Mouse (Mus musculus): ENCODE data around the gene Olfr1410. TPM values are rescaled to one million over a fixed set of nuclear protein-coding genes. Genes with fewer than 3 reads are reported as not detected.

Gene Olfr1410
- total RNA-seq, 2 experiments from 2014 or later: not detected

DNA sequence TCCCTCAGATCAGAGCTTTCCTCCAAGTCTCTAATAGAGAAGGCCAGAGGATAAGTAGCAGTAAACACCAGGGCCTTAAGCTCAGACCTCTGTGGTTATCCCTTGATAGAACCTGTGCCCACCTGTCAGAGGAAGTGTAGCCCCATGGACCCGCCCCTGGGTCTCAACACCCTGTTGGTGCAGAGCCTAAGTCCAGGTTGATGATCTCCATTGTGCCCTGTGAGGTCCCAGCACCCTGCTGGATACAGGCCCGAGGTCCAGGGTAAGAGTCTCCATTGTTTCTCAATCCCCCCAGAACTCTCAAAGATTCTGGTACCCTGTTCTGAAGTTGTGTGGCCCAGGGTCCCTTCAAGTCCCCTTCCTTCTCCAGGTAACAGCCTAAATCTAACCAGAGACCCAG, 40.5 kb downstream of the Olfr1410 start:
- DNase-seq (ENCODE audit: low spot score in 2 of 2): no peak
- Histone ChIP-seq H3K27ac (no peak overlapping the region), H3K4me3 (no peak overlapping the region)
- no peak for TF ChIP-seq CTCF (conservative IDR thresholded peaks at IDR 0.05)

DNA sequence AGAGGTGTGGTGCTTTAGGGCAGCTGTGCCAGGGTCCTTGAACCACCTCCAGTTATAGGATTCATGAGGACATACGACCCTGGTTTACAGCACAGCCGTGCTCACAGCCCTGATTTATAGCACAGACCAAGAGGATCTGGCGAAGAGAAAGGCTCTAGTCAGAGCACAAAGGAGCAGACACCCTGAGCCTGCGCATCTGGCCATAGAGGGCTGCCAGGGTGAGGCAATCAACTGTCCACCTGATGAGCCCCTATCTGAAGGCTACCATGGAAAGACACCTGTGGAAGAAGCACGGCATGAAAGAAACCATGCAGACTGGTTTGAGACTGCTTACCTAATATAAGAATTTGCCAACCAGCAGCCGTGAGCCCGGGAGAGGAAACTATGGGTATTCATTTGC, 41.0 kb downstream of the Olfr1410 start:
- Histone ChIP-seq H3K27ac (no peak overlapping the region), H3K4me3 (no peak overlapping the region)
- DNase-seq (ENCODE audit: low spot score in 2 of 2): no peak
- no peak for TF ChIP-seq CTCF (conservative IDR thresholded peaks at IDR 0.05)

DNA sequence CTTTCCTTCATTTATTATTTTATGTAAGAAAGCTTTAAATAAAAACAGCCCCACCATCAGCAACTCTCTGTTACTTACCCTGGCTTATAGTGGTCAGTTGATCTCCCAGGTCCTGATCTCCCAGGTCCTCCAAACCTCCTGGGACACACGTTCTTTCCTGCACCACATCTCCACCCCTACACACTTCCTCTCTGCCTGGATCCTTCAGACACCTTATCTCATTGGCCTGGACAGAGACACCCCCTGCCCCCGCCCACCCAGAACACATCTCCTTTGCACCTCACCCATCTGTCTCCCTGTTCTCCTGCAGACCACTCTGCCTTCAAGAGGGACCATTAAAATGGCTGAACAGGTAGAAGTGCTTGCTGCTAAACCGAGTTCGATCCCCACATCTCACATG, 41.4 kb downstream of the Olfr1410 start:
- DNase-seq (ENCODE audit: low spot score in 2 of 2): no peak
- TF ChIP-seq CTCF (conservative IDR thresholded peaks at IDR 0.05): no peak
- Histone ChIP-seq H3K4me3 (no peak overlapping the region), H3K27ac (no peak overlapping the region)

DNA sequence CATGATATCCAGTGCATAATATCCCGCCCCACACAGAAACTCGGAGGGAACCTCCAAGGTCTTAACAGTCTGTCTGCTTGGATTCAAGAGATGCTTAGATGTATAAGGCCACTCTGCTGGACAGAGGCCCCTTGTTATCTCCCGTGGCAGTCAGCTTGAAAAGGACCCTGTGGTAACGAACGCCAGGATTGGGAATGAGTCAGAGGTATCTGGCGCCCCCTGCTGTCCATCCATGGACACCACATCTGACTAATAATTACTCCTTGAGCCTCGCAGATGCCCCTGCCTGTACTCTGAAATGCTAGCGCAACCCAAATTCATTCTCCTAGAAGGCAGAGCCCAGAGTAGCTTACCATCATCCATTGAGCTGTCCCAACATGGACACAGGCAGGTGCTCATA, 42.2 kb downstream of the Olfr1410 start:
- peak overlapping the region; percentile 24; the same call in 1 of the 2 replicates for H3K4me3 ChIP-seq
- peak; percentile 72 to 84 for DNase-seq (ENCODE audit: low spot score in 2 of 2)
- TF ChIP-seq CTCF (conservative IDR thresholded peaks at IDR 0.05): peak; percentile 96
- 0 out of 2 replicates have a peak overlapping the region, but pooled peaks have one; percentile 2 for H3K27ac ChIP-seq

DNA sequence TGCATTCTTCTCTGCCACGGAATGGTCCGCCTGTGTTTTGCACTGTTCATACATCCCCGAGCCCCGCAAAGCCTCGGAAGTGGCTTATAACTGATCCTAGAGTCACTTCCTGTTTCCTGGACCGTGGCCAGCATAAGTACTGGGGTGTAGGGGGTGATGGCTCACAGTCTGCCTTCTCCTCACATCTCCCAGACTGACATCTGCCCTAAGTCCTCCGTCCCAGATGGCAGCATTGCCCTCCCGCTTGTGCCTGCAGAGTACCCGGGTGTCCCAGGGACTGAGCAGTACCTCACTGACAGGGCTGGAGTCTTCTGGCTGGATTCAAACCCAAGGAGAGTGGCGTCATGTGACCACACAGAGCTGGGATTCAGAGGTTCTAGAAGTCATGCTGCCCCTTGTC, 42.6 kb downstream of the Olfr1410 start:
- Histone ChIP-seq H3K27ac (no peak overlapping the region), H3K4me3 (no peak overlapping the region)
- DNase-seq (ENCODE audit: low spot score in 2 of 2): no peak
- no peak for TF ChIP-seq CTCF (conservative IDR thresholded peaks at IDR 0.05)

DNA sequence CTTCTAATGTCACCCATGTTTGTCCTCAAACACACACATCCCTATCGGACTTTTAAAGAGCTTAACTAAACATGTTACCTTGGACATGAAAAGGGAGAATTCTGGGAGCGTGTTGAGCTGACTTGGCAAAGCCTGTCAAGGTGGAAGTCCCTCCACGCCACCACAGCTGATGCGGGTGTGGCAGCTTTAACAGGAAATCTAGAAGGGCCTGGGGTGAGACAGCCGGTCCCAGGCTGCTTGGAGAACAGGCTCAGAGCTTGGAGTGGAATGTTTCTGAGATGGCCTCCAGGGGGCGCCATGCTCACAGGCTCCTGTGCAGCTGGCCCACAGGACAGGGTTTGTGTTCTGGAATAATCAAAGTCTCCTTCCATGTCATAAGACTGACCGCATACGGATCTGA, 43.1 kb downstream of the Olfr1410 start, which contains the start of gene Otos:
TSS of gene Otos (minus strand) at position 169 of the 400 bp plus-strand sequence.
- 0 out of 2 replicates have a peak within 1 kb of the TSS, but pooled peaks have one; percentile 2 for H3K27ac ChIP-seq
- DNase-seq (ENCODE audit: low spot score in 2 of 2): peak; percentile 73 to 88
- H3K4me3 ChIP-seq: peak within 1 kb of the TSS; percentile 24; the same call in 1 of the 2 replicates
- peak; percentile 92 for TF ChIP-seq CTCF (conservative IDR thresholded peaks at IDR 0.05)

DNA sequence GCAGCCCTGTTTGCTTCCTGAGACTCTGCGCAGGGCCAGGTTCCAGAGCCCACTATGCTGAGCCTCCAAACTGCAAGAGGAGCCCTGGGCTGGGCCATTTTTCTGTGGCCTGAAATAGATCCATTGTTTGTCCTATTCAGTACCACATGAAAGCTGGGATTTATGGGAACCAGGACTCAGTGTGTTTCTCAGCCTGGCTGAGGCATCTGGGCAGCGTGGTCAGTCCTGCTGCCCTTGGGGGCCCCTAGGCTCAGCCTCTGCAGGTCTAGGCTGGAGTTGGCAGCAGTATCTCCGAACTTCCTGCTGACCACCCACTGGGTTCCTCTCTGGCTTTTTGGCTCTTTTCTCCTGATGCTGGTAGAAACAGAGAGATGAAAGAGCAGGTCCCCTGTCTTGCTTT, 45.9 kb downstream of the Olfr1410 start:
- Histone ChIP-seq H3K4me3 (no peak overlapping the region), H3K27ac (peak overlapping the region; percentile 51; the same call in 1 of the 2 replicates)
- DNase-seq (ENCODE audit: low spot score in 2 of 2): no peak
- no peak for TF ChIP-seq CTCF (conservative IDR thresholded peaks at IDR 0.05)

DNA sequence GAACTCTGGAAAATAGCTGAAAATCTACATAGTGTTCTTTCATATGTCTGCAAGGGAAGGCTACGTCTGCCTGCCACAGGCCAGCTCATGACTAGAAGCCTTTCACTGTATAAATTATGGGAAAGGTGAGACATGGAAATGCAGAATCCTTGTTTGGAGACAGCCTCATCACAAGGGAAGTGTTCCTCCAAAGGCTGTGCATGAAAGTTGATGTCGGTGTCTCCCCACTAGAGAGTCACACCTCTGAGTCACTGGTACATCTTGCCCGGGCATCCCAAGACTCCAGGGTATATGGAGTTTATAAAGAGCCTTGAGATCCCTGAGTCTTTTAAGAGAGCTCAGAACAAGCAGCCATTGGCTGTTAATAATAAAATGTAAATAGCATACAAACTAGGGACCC, 47.6 kb downstream of the Olfr1410 start:
- no peak overlapping the region for H3K4me3 ChIP-seq
- no peak overlapping the region for H3K27ac ChIP-seq
- TF ChIP-seq CTCF (conservative IDR thresholded peaks at IDR 0.05): no peak
- no peak for DNase-seq (ENCODE audit: low spot score in 2 of 2)

DNA sequence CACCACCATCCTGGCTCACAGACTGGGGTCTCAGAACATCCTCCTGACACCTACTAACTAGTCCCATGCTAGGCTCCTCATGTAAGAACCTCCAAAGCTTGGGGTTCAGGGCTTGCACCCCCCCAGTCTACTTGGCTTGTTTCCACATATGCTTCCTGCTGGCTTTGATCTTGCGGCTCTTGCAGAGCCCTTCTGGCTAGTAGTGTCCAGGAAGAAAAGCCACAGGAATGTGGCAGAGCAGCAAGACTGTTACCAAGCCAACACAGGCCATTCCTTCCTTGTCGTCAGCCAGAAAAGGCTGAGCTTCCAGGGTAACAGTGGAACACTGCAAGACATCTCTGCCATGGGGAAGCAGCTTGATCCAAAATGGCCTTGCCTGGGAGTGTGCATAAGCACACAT, 49.1 kb downstream of the Olfr1410 start:
- no peak for TF ChIP-seq CTCF (conservative IDR thresholded peaks at IDR 0.05)
- Histone ChIP-seq H3K4me3 (no peak overlapping the region), H3K27ac (no peak overlapping the region)
- no peak for DNase-seq (ENCODE audit: low spot score in 2 of 2)

DNA sequence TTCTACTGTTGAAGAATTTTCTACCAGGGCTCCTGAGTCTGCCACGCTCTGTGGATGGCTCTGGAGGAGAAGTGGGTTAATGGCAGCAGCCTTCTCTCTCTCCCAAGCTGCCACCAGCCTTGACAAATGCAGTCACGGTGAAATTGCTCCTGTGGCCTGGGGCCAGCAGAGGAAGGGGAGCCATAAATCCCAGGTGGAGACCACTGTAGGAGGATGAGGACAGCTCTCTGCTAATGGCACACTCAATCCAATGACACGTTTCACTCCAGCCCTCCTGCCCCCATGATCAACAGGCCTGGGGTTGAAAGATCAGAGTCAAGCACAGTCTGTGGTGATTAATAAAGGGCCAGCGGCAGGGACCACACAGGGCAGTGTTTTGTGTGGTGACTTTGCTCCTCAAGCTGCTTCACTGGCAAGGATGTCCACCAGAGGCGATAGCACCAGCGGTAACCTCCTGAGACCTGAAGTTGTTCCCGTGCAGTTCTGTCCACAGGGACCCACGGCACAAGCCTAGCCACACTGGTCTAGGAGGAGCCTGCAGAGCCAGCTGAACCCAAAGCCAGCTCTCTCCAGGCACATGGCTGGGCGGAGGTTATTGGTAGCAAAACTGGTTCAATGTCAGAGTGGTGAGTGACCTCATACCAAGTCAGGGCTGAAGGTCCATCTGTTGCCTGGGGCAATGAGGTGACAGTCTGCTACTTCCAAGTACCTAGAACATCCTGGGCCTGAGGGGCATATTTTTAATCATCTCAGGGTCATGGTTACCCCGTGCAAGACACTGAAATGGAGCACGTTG, 51.6 kb downstream of the Olfr1410 start:
- no peak for TF ChIP-seq CTCF (conservative IDR thresholded peaks at IDR 0.05)
- no peak overlapping the region for H3K4me3 ChIP-seq
- DNase-seq (ENCODE audit: low spot score in 2 of 2): no peak
- no peak overlapping the region for H3K27ac ChIP-seq

DNA sequence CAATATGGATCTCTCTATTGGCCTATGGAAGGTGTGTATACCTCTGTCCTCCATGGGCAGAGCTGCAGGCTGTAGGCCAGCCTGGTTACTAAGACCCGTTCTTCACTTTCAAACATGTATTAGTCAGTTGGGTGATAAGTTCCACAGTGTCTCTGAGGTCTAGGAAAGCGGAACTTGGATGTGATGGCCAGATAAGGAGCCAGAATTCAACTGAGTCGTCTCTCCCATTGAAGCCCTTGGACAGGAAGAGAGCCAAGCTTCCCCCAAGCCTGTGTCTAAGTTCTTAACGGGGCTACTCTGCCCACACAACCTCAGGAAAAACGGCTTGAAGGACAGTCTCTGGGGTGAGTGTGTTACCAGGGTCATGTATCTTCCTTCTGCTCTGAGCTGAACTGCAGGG, 53.8 kb downstream of the Olfr1410 start:
- H3K4me3 ChIP-seq: no peak overlapping the region
- DNase-seq (ENCODE audit: low spot score in 2 of 2): no peak
- no peak overlapping the region for H3K27ac ChIP-seq
- TF ChIP-seq CTCF (conservative IDR thresholded peaks at IDR 0.05): no peak

Other genes with a start within 250 kb of the Olfr1410 start
- 100 to 1,000 TPM; 275 to 279 TPM for gene Ndufa10, start 131.9 kb upstream of the Olfr1410 start, total RNA-seq (2021)
- not detected for gene Olfr1416, start 120.7 kb upstream of the Olfr1410 start, total RNA-seq (2021)
- gene Olfr1415, start 109.7 kb upstream of the Olfr1410 start, total RNA-seq (2021): not detected
- not detected for gene Olfr1414, start 87.1 kb upstream of the Olfr1410 start, total RNA-seq (2021)
- not detected for gene Olfr1413, start 34.5 kb upstream of the Olfr1410 start, total RNA-seq (2021)
- gene Olfr1412, start 20.0 kb upstream of the Olfr1410 start, total RNA-seq (2021): not detected
- not detected for gene Olfr1411, start 11.4 kb upstream of the Olfr1410 start, total RNA-seq (2021)
- under 1 TPM in 1 of 2 experiments, not detected in 1; 0.08 TPM for gene Olfr12, start 12.0 kb downstream of the Olfr1410 start, total RNA-seq (2021)
- 100 to 1,000 TPM; 321 to 335 TPM for gene Cops9, start 36.2 kb downstream of the Olfr1410 start, total RNA-seq (2021)
- gene Otos, start 43.1 kb downstream of the Olfr1410 start, total RNA-seq (2021): 1 to 10 TPM in 1 of 2 experiments, under 1 TPM in 1; 0.61 to 1.2 TPM
- 100 to 1,000 TPM; 146 to 154 TPM for gene Gpc1, start 225.9 kb downstream of the Olfr1410 start, total RNA-seq (2021)

All from layer of hippocampus, adult 2 months (tissue).